In the genomic region with DNA sequence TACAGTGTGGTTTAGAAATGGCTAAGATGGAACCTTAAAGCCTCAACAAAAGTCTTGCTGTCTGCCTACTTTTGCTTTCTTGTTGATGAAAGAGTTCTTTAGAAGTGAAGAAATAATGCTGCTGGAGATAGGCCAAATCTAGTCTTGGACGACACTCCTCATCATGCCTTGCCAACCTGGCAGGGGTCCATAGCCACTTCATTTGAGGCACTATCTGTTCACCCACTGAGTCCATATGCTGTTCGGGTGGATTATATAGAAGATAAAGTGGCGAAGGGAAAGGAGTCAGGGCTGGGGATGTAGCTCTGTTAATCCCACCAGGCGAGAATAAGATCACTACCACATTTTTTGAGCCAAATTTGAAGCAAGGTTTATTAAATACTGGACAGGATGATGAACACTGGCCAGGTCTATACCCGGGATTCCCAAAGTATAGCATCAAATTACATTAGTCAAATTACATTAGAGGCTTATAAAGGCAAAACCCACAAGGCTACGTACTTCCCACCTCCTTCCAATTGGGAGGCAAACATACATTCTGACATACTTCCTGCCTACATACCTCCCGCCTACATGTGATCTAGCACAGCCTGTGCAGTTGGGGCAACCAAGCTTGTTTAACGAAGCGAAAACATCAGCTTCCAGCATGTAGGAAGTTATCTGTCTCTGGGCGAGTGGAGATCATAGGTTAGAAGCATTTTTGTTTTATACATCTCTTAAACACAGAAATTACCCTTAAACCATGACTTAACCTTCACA, we compare ENCODE assay signal across 8 mouse cellular contexts.
A peak's percentile ranks its signal among the peaks of the same experiment; 100 is the strongest.
DNase-seq lines count a peak whose midpoint lies in the region.

No protein-coding gene starts in this region.

- intact Hi-C loops in left cerebral cortex, postnatal 10 days (cut with DNase I) = no loop called here

- DNase-seq in adrenal gland, adult 8-10 months = peak; percentile 1
- DNase-seq in adrenal gland, postnatal 4 days (ENCODE audit: low spot score in 2 of 2) = no peak
- peak; percentile 31 for DNase-seq in Muller cell, postnatal 12 days (ENCODE audit: inconsistent ontology term)
- DNase-seq in fat pad, adult 2 months (ENCODE audit: extremely low read depth, low read depth, low spot score) = peak; percentile 11
- peak; percentile 31 to 38 for DNase-seq in left cerebral cortex, postnatal 10 days (ENCODE audit: extremely low spot score in 1 of 2, low spot score in 2 of 2)
- DNase-seq in neural tube, embryonic 10.5 days (ENCODE audit: extremely low spot score, low spot score) = no peak
- no peak for DNase-seq in ovary, adult 18-20 months (ENCODE audit: low spot score)
- DNase-seq in urinary bladder, postnatal 14 days (ENCODE audit: low spot score) = no peak

Comparison
In these comparisons a context has a peak if more than half of its experiments do, and no peak if none do; other contexts are left out.
1. DNase-seq: peak in adrenal gland, adult 8-10 months (single experiment), Muller cell, postnatal 12 days (single experiment), fat pad, adult 2 months (single experiment) and left cerebral cortex, postnatal 10 days (2 of 2); none in adrenal gland, postnatal 4 days (0 of 2), neural tube, embryonic 10.5 days (single experiment), ovary, adult 18-20 months (single experiment) and urinary bladder, postnatal 14 days (single experiment).